Comparison of ENCODE assay signal across 21 mouse cellular contexts in genomic region chr2:84875842-84876241, GRCm38 (mm10). TPM values are rescaled to one million over a fixed set of nuclear protein-coding genes. Genes with fewer than 3 reads are reported as not detected.
DNase-seq lines count a peak whose midpoint lies in the region; TF ChIP-seq lines count a peak whose summit lies in the region.
"Had no signal": no experiment of that assay in that cellular context is flagged by ENCODE, and none has a peak within 500 bp of the region (broad histone marks: within the 10 kb centered on the region; RNA-seq: fewer than 3 reads in every experiment).

No protein-coding gene starts in this region.

- no peak for TF ChIP-seq CTCF in layer of hippocampus, adult 2 months (conservative IDR thresholded peaks at IDR 0.05)

- H3K4me3 ChIP-seq in layer of hippocampus, adult 2 months, result no peak overlapping the region
- H3K4me3 ChIP-seq: embryonic facial prominence, embryonic 10.5 days; embryonic facial prominence, embryonic 12.5 days; forebrain, embryonic 13.5 days; forebrain, embryonic 15.5 days had no signal

- H3K27ac ChIP-seq in layer of hippocampus, adult 2 months, result peak overlapping the region; percentile 57
- H3K27ac ChIP-seq: embryonic facial prominence, embryonic 10.5 days; embryonic facial prominence, embryonic 12.5 days; forebrain, embryonic 13.5 days; forebrain, embryonic 15.5 days had no signal

- DNase-seq in layer of hippocampus, adult 2 months (ENCODE audit: low spot score in 2 of 2), result no peak
- DNase-seq in layer of hippocampus, adult 18-20 months (ENCODE audit: low spot score in 2 of 2), result no peak
- peak; percentile 35 for DNase-seq in ZHBTc4 (ENCODE audit: low read depth, low spot score)
- no peak for DNase-seq in gastrocnemius, postnatal 25 days
- DNase-seq in gastrocnemius, postnatal 10 days, result no peak
- DNase-seq: adrenal gland, adult 2 months; adrenal gland, postnatal 10 days; adrenal gland, postnatal 36 days; B cell, adult 2 months; cerebellum, adult 11-12 months; cerebellum, adult 2 months; cerebellum, adult 9-10 months; cerebellum, postnatal 10 days; cerebellum, postnatal 25 days; forebrain, postnatal 0 days had no signal

RNA-seq across cellular contexts. Expression of gene Rtn4rl2, which starts 10.7 kb away (rescaled TPM):
- 10 to 100 TPM; 85.9 to 88.8 TPM for total RNA-seq in layer of hippocampus, adult 2 months (2021)
- total RNA-seq in layer of hippocampus, adult 18-20 months (2021), result 100 to 1,000 TPM; 103 to 104 TPM
- under 1 TPM; 0.43 to 0.54 TPM for total RNA-seq in gastrocnemius, postnatal 25 days (2021)
- 1 to 10 TPM; 1.0 TPM for total RNA-seq in gastrocnemius, postnatal 10 days (2021)
- total RNA-seq: CH12.LX, G1E had no signal

RNA-seq across cellular contexts. Expression of gene Slc43a1, which starts 37.2 kb away (rescaled TPM):
- total RNA-seq in layer of hippocampus, adult 2 months (2021), result under 1 TPM; 0.27 to 0.79 TPM
- total RNA-seq in layer of hippocampus, adult 18-20 months (2021), result under 1 TPM; 0.15 to 0.27 TPM
- total RNA-seq in gastrocnemius, postnatal 25 days (2021), result 1 to 10 TPM; 7.7 to 8.4 TPM
- total RNA-seq in gastrocnemius, postnatal 10 days (2021), result 1 to 10 TPM; 6.4 to 6.7 TPM

RNA-seq across cellular contexts. Expression of gene Timm10, which starts 49.0 kb away (rescaled TPM):
- total RNA-seq in layer of hippocampus, adult 2 months (2021), result 10 to 100 TPM; 48.7 to 57.5 TPM
- 10 to 100 TPM; 52.0 to 57.7 TPM for total RNA-seq in layer of hippocampus, adult 18-20 months (2021)
- 10 to 100 TPM; 49.3 to 51.3 TPM for total RNA-seq in gastrocnemius, postnatal 25 days (2021)
- total RNA-seq in gastrocnemius, postnatal 10 days (2021), result 10 to 100 TPM; 42.9 to 46.1 TPM

RNA-seq across cellular contexts. Expression of gene Smtnl1, which starts 53.4 kb away (rescaled TPM):
- not detected for total RNA-seq in layer of hippocampus, adult 2 months (2021)
- total RNA-seq in layer of hippocampus, adult 18-20 months (2021), result not detected
- total RNA-seq in gastrocnemius, postnatal 25 days (2021), result 100 to 1,000 TPM; 101 to 105 TPM
- total RNA-seq in gastrocnemius, postnatal 10 days (2021), result 10 to 100 TPM; 64.0 to 71.1 TPM
- total RNA-seq: adrenal gland, adult 2 months; adrenal gland, postnatal 36 days; G1E had no signal

Comparison
In these comparisons a context has a peak if more than half of its experiments do, and no peak if none do; other contexts are left out.
1. RNA of gene Rtn4rl2, which starts 10.7 kb away (total RNA-seq): 103 to 104 TPM in layer of hippocampus, adult 18-20 months and 85.9 to 88.8 TPM in layer of hippocampus, adult 2 months; 1.0 TPM in gastrocnemius, postnatal 10 days and 0.43 to 0.54 TPM in gastrocnemius, postnatal 25 days; every median in the first group is over 10 times any median in the second.
2. RNA of gene Slc43a1, which starts 37.2 kb away (total RNA-seq): 7.7 to 8.4 TPM in gastrocnemius, postnatal 25 days and 6.4 to 6.7 TPM in gastrocnemius, postnatal 10 days; 0.27 to 0.79 TPM in layer of hippocampus, adult 2 months and 0.15 to 0.27 TPM in layer of hippocampus, adult 18-20 months; every median in the first group is over 4 times any median in the second.